Mouse (Mus musculus) myocyte (in vitro differentiated cells): ENCODE measurements around the gene Hltf.

Experiments used
- MYOG ChIP-seq, 3 experiments: IDR thresholded peaks; one replicate each; pipeline ENCODE4 v1.6.1; 2011; ENCODE audit warnings: control low read depth in 2 of 3, low read depth in 2 of 3, mild to moderate bottlenecking in 2 of 3; ENCODE audit not compliant: insufficient read length in 2 of 3, control insufficient read depth in 1 of 3, insufficient read depth in 1 of 3
- POLR2A ChIP-seq: IDR thresholded peaks from one replicate; pipeline ENCODE4 v1.6.1; 2011; ENCODE audit warnings: low read depth, mild to moderate bottlenecking, control low read depth, moderate library complexity; ENCODE audit not compliant: insufficient read length

DNA sequence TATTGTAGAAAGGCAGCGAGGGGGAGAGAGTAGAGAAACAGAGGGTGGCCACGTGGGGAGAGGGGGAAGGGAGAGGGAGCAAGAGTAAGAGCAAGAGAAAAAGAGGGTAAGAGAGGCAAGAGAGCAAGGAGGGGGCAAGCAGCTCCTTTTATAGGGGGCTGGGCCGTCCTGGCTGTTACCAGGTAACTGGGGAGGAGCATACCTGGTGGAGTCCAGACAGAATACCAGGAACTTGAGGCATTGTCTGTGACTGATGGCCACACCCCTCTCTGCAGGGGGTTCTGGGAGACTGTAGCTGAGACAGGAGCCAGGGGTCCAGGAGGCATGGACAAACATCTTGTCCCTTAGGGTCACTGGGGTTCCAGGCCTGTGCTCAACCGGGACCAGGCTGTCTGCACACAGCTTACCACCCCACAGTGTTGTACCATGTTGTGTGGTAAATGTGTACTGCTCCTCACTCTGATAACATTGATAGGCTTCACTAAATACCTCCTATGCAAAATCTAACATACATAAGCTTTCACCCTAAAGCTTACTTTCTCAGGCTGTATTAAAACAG is 62.2 kb downstream of the Hltf start:
- TF ChIP-seq POLR2A (no peak), MYOG (IDR thresholded peaks at IDR 0.05; ENCODE audit: control insufficient read depth in 1 of 3, insufficient read depth in 1 of 3, insufficient read length in 2 of 3, low read depth in 2 of 3) (no peak)
